Mouse (Mus musculus): ENCODE data around the gene BC051665.

The BC051665 gene

GRCm38 (mm10) chr13:60786264-60786663, at the start of gene BC051665:
BC051665 (minus strand) TSS chr13:60786364.
- DNase-seq (ENCODE audit: low read depth, low spot score) = no peak

- no peak for DNase-seq (ENCODE audit: low read depth, low spot score)
Measured at GRCm38 (mm10) chr13:60826052-60826451, 39.9 kb upstream of the BC051665 start.

- no peak for DNase-seq (ENCODE audit: low read depth, low spot score)
Measured at GRCm38 (mm10) chr13:60820486-60821175, 34.5 kb upstream of the BC051665 start.

- DNase-seq (ENCODE audit: low read depth, low spot score) = peak; percentile 37
Measured at GRCm38 (mm10) chr13:60819469-60819868, 33.3 kb upstream of the BC051665 start.

GRCm38 (mm10) chr13:60813722-60814121, 27.6 kb upstream of the BC051665 start:
- DNase-seq (ENCODE audit: low read depth, low spot score) = no peak

GRCm38 (mm10) chr13:60812768-60813167, 26.6 kb upstream of the BC051665 start:
- no peak for DNase-seq (ENCODE audit: low read depth, low spot score)

GRCm38 (mm10) chr13:60809690-60810089, 23.5 kb upstream of the BC051665 start:
- no peak for DNase-seq (ENCODE audit: low read depth, low spot score)

- no peak for DNase-seq (ENCODE audit: low read depth, low spot score)
Measured at GRCm38 (mm10) chr13:60802749-60803148, 16.6 kb upstream of the BC051665 start, which contains the start of gene Ctsll3. Ctsll3 (minus strand) TSS chr13:60802849.

GRCm38 (mm10) chr13:60789466-60789865, 3.3 kb upstream of the BC051665 start:
- DNase-seq (ENCODE audit: low read depth, low spot score) = no peak

GRCm38 (mm10) chr13:60783301-60783700, 2.9 kb downstream of the BC051665 start:
- DNase-seq (ENCODE audit: low read depth, low spot score) = no peak

- DNase-seq (ENCODE audit: low read depth, low spot score) = no peak
Measured at GRCm38 (mm10) chr13:60780534-60780933, 5.6 kb downstream of the BC051665 start.

- DNase-seq (ENCODE audit: low read depth, low spot score) = no peak
Measured at GRCm38 (mm10) chr13:60761161-60761560, 25.0 kb downstream of the BC051665 start.

GRCm38 (mm10) chr13:60760392-60760791, 25.8 kb downstream of the BC051665 start:
- DNase-seq (ENCODE audit: low read depth, low spot score) = no peak

GRCm38 (mm10) chr13:60759136-60759535, 27.0 kb downstream of the BC051665 start:
- peak; percentile 59 for DNase-seq (ENCODE audit: low read depth, low spot score)

- no peak for DNase-seq (ENCODE audit: low read depth, low spot score)
Measured at GRCm38 (mm10) chr13:60757292-60757691, 28.9 kb downstream of the BC051665 start.

- no peak for DNase-seq (ENCODE audit: low read depth, low spot score)
Measured at GRCm38 (mm10) chr13:60755251-60755650, 30.9 kb downstream of the BC051665 start.

GRCm38 (mm10) chr13:60753216-60753615, 32.9 kb downstream of the BC051665 start:
- DNase-seq (ENCODE audit: low read depth, low spot score) = no peak

GRCm38 (mm10) chr13:60750930-60751329, 35.2 kb downstream of the BC051665 start:
- no peak for DNase-seq (ENCODE audit: low read depth, low spot score)

- DNase-seq (ENCODE audit: low read depth, low spot score) = peak; percentile 35
Measured at GRCm38 (mm10) chr13:60748556-60748955, 37.6 kb downstream of the BC051665 start.

GRCm38 (mm10) chr13:60747201-60747600, 39.0 kb downstream of the BC051665 start:
- no peak for DNase-seq (ENCODE audit: low read depth, low spot score)

- peak; percentile 67 for DNase-seq (ENCODE audit: low read depth, low spot score)
Measured at GRCm38 (mm10) chr13:60746271-60746670, 39.9 kb downstream of the BC051665 start.

- no peak for DNase-seq (ENCODE audit: low read depth, low spot score)
Measured at GRCm38 (mm10) chr13:60745358-60745757, 40.8 kb downstream of the BC051665 start.

GRCm38 (mm10) chr13:60744736-60745135, 41.4 kb downstream of the BC051665 start:
- no peak for DNase-seq (ENCODE audit: low read depth, low spot score)

- peak; percentile 84 for DNase-seq (ENCODE audit: low read depth, low spot score)
Measured at GRCm38 (mm10) chr13:60744078-60744460, 42.1 kb downstream of the BC051665 start.
